Mouse (Mus musculus) liver, postnatal 0 days (tissue): Measurements from ENCODE around the gene Cox10. TPM values are rescaled to one million over a fixed set of nuclear protein-coding genes. Genes with fewer than 3 reads are reported as not detected.

Experiments used
- ATAC-seq: fragments of 200-750 bp; cut with Nextera tagmentation; 2 replicates; pipeline ENCODE4 v1.8.0; 2017; ENCODE audit warnings: mild to moderate bottlenecking, moderate library complexity
- DNase-seq: peaks from one replicate; pipeline ENCODE4 v3.0.0-alpha.2; 2016
- H3K27ac ChIP-seq: fragments of 300-500 bp; sonication (generic); 2 replicates; pipeline ENCODE4 v1.5.1; 2014; ENCODE audit warnings: antibody characterized with exemption, moderate library complexity, mild to moderate bottlenecking, low read depth
- H3K27me3 ChIP-seq: fragments of 300-500 bp; sonication (generic); 2 replicates; pipeline ENCODE4 v1.6.1; 2014; ENCODE audit warnings: low read length, control low read depth, mixed read lengths; ENCODE audit not compliant: insufficient read depth
- H3K36me3 ChIP-seq: fragments of 300-500 bp; sonication (generic); replicated peaks from 2 replicates; pipeline ENCODE4 v1.6.1; 2014; ENCODE audit warnings: mild to moderate bottlenecking, control low read depth, low read length, moderate library complexity, mixed read lengths; ENCODE audit not compliant: insufficient read depth
- H3K4me1 ChIP-seq: fragments of 300-500 bp; sonication (generic); 2 replicates; pipeline ENCODE4 v1.6.1; 2014; ENCODE audit warnings: antibody characterized with exemption, mild to moderate bottlenecking, control low read depth; ENCODE audit not compliant: insufficient read depth
- H3K4me2 ChIP-seq: fragments of 300-500 bp; sonication (generic); 2 replicates; pipeline ENCODE4 v1.6.1; 2014; ENCODE audit warnings: low read depth, mild to moderate bottlenecking, low read length, moderate library complexity, mixed read lengths
- H3K4me3 ChIP-seq: fragments of 300-500 bp; sonication (generic); 2 replicates; pipeline ENCODE4 v1.5.1; 2014; ENCODE audit warnings: low read depth, low read length
- H3K9ac ChIP-seq: fragments of 300-500 bp; sonication (generic); replicated peaks from 2 replicates; pipeline ENCODE4 v1.6.1; 2014; ENCODE audit warnings: mild to moderate bottlenecking, moderate library complexity
- H3K9me3 ChIP-seq: fragments of 300-500 bp; sonication (generic); 2 replicates; pipeline ENCODE4 v1.6.1; 2016; ENCODE audit warnings: mild to moderate bottlenecking, control low read depth, low read length, mixed read lengths
- CTCF ChIP-seq: sonication (generic); IDR thresholded peaks from 2 replicates; pipeline ENCODE4 v1.5.1; 2016; ENCODE audit warnings: antibody characterized with exemption, low read depth
- EP300 ChIP-seq: IDR thresholded peaks from 2 replicates; pipeline ENCODE4 v1.6.1; 2016; ENCODE audit warnings: antibody characterized with exemption, low read depth, mild to moderate bottlenecking
- WGBS: fragments of 180-500 bp; shearing (Covaris S2); extraction: QIAGEN DNeasy Blood & Tissue Kit; methylation state at CpG from one replicate; pipeline ENCODE4 v1.1.7; 2014; ENCODE audit not compliant: insufficient replicate concordance; 5-methylcytosine and 5-hydroxymethylcytosine counted together
- polyA plus RNA-seq: library from polyadenylated mRNA; unstranded; fragments of >200 nt; fragmentation: Nextera tagmentation; extraction: Ambion mirVana; gene quantifications from 2 replicates; pipeline ENCODE4 v1.2.1, GENCODE M21; 2015

Cox10 gene
- polyA plus RNA-seq, 1 experiment from 2014 or later = 13.1 TPM

DNA sequence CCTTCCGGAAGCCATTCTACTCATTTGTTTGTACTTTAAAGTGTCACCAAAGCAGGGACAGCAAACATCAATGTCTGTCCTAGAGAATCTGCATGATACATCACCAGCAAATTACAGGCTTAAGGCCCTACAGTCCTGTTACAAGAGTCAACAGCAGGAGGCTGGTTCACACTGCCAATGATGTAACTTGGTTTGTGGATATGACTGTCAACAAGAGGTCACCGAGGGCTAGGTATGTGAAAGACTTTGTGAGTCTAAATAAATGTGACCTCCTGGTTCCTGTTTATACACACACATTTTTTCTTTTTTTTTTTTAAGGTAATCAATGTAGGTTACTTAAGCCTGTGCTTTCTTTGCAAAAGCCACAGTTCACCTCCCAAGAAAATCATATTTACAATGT, 102.5 kb downstream of the Cox10 start:
- H3K4me1 ChIP-seq = peaks cover 14% of the 10 kb centered on the region
- no peak overlapping the region for H3K4me3 ChIP-seq
- peak overlapping the region; percentile 22; the same call in 1 of the 2 replicates for H3K27ac ChIP-seq
- WGBS = 71% methylated on average over 2 of the region's 2 CpGs
- H3K9me3 ChIP-seq = no peaks in the 10 kb centered on the region
- TF ChIP-seq CTCF (no peak), EP300 (no peak)
- H3K36me3 ChIP-seq = no peaks in the 10 kb centered on the region; the same call in 1 of the 2 replicates
- ATAC-seq = peak; percentile 81
- no peak for DNase-seq
- no peak overlapping the region for H3K4me2 ChIP-seq
- H3K27me3 ChIP-seq = no peaks in the 10 kb centered on the region
- no peak overlapping the region for H3K9ac ChIP-seq

DNA sequence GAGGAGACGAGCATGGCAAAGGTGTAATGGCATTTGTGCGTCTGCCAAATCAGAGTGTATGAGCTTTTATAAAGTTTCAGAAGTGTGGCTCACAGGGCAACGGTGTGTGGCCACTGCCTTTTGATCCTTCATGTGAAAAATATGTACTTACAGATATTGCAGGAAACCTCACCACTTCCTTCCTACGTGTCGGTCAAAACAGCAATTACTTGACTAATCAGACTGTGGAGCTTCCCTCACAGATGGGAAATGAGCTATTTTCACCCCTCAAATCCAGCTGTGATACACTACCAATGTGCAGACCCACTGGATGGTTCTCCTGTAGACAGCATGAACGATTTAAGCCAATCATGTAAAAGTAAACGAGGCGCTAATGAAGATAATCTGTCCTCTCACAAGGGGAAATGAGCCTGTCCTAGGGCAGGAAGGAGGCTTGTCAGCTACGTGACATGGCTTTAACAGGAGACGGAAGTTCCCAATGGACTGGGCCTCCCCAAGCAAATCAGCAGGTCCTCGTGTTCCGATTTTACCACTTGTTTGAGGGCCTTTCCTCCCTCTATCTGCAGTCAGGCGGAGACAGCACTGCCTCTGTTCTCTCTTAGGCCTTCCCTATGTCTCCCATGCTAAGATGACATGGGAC, 103.9 kb downstream of the Cox10 start:
- no peak overlapping the region for H3K4me2 ChIP-seq
- no peak for TF ChIP-seq CTCF
- no peak for TF ChIP-seq EP300
- DNase-seq = no peak
- H3K4me3 ChIP-seq = no peak overlapping the region
- H3K4me1 ChIP-seq = peaks cover 14% of the 10 kb centered on the region
- peak; percentile 14; the same call in 1 of the 2 replicates for ATAC-seq
- no peaks in the 10 kb centered on the region; the same call in 1 of the 2 replicates for H3K36me3 ChIP-seq
- 0 out of 2 replicates have a peak overlapping the region, but pooled peaks have one; percentile 55 for H3K27ac ChIP-seq
- no peaks in the 10 kb centered on the region for H3K9me3 ChIP-seq
- no peaks in the 10 kb centered on the region for H3K27me3 ChIP-seq
- no peak overlapping the region for H3K9ac ChIP-seq
- 43% methylated on average over 13 of the region's 13 CpGs for WGBS

DNA sequence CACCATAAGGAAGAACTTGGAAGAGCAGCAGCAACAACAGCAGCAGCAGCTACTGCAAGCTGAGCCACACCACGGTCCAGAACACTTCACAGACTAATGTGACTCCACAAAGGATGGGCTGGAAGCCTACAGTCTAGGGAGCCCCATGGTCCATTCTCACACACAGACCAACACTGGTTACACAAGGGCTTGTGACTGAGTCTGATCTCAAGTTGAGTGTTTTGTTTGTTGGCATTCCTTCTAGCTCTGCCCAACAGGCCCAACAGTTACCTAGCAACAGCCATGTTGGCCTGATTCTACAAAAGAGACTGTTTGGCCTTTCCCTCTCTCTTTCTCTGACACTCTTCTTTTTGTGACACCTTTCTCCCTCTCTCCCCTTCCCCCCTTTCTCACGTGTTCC, 105.3 kb downstream of the Cox10 start:
- Histone ChIP-seq H3K9me3 (no peaks in the 10 kb centered on the region), H3K4me3 (no peak overlapping the region), H3K36me3 (no peaks in the 10 kb centered on the region; the same call in 1 of the 2 replicates), H3K4me1 (peaks cover 18% of the 10 kb centered on the region), H3K27ac (no peak overlapping the region), H3K4me2 (no peak overlapping the region), H3K9ac (no peak overlapping the region), H3K27me3 (no peaks in the 10 kb centered on the region)
- 77% methylated on average over 2 of the region's 2 CpGs for WGBS
- ATAC-seq = no peak
- TF ChIP-seq CTCF = no peak
- TF ChIP-seq EP300 = no peak
- DNase-seq = no peak

- WGBS = 76% methylated on average over 9 of the region's 9 CpGs
- Histone ChIP-seq H3K36me3 (no peaks in the 10 kb centered on the region; the same call in 1 of the 2 replicates), H3K9me3 (no peaks in the 10 kb centered on the region), H3K9ac (no peak overlapping the region), H3K4me2 (no peak overlapping the region), H3K27me3 (no peaks in the 10 kb centered on the region), H3K4me1 (peaks cover 13% of the 10 kb centered on the region), H3K4me3 (no peak overlapping the region), H3K27ac (no peak overlapping the region)
- no peak for TF ChIP-seq CTCF
- DNase-seq (no peak), ATAC-seq (no peak)
Observed at GRCm38 (mm10) chr11:63971462-63971861, 107.8 kb downstream of the Cox10 start.

- no peak overlapping the region for H3K27ac ChIP-seq
- no peak overlapping the region for H3K9ac ChIP-seq
- H3K27me3 ChIP-seq = no peaks in the 10 kb centered on the region
- H3K4me3 ChIP-seq = no peak overlapping the region
- ATAC-seq (no peak), DNase-seq (no peak)
- whole genome bisulfite sequencing = 86% methylated on average over 6 of the region's 6 CpGs
- no peaks in the 10 kb centered on the region for H3K36me3 ChIP-seq
- no peak for TF ChIP-seq CTCF
- no peak for TF ChIP-seq EP300
- no peak overlapping the region for H3K4me2 ChIP-seq
- no peaks in the 10 kb centered on the region for H3K9me3 ChIP-seq
- H3K4me1 ChIP-seq = peaks cover 7% of the 10 kb centered on the region
Observed at GRCm38 (mm10) chr11:63970818-63971217, 108.5 kb downstream of the Cox10 start.

- Histone ChIP-seq H3K36me3 (no peaks in the 10 kb centered on the region), H3K9me3 (no peaks in the 10 kb centered on the region), H3K4me2 (no peak overlapping the region), H3K27ac (no peak overlapping the region), H3K27me3 (no peaks in the 10 kb centered on the region), H3K9ac (no peak overlapping the region), H3K4me3 (no peak overlapping the region), H3K4me1 (0 out of 2 replicates have a peak, but pooled peaks cover 4% of the 10 kb centered on the region)
- TF ChIP-seq EP300 (no peak), CTCF (no peak)
- ATAC-seq = peak; percentile 57; the same call in 1 of the 2 replicates
- DNase-seq = no peak
- WGBS = 62% methylated on average over 11 of the region's 11 CpGs
Observed at GRCm38 (mm10) chr11:63969205-63969910, 109.9 kb downstream of the Cox10 start.
